Mouse (Mus musculus): Measurements from ENCODE around the gene A630095N17Rik. TPM values are rescaled to one million over a fixed set of nuclear protein-coding genes. Genes with fewer than 3 reads are reported as not detected.

The A630095N17Rik gene
- not detected in 2 replicates for polyA plus RNA-seq (2015; fragmentation: Nextera tagmentation; extraction: Ambion mirVana)

GRCm38 (mm10) chr1:75231664-75232152, at the start of gene A630095N17Rik:
Gene A630095N17Rik (minus strand): TSS chr1:75232102.
- no peak within 1 kb of the TSS for H3K4me3 ChIP-seq
- 76% methylated on average over 5 of the region's 5 CpGs for WGBS
- no peak within 1 kb of the TSS for H3K9ac ChIP-seq (replicated peaks)
- peaks cover 17% of the 10 kb centered on the region for H3K4me1 ChIP-seq
- H3K27me3 ChIP-seq, result 0 out of 2 replicates have a peak, but pooled peaks cover 5% of the 10 kb centered on the region
- no peak within 1 kb of the TSS for H3K27ac ChIP-seq (replicated peaks)
- H3K4me2 ChIP-seq (replicated peaks), result no peak within 1 kb of the TSS
- ATAC-seq (replicated peaks), result no peak
- H3K36me3 ChIP-seq, result no peaks in the 10 kb centered on the region
- H3K9me3 ChIP-seq, result no peaks in the 10 kb centered on the region

DNA sequence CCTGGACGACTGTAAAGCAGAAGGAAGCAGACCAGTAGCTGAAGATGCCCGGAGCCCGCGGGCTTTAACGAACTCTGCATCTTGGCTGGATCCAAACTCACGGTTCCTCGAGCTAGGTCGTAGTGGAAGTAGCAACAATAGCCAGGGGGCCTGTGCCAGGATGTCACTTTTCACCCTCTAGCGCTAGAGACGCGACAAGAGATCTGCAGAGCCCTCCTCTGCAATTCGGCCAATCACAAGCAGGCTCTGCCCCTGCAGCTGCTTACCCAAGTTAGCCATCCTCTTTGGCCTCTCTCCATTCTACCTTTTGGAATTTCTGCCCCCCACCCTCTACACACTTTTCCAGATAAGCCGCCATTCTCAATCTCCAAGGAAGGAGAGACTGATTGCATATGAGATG, 46.3 kb upstream of the A630095N17Rik start, which contains the start of gene Resp18:
TSS of gene Resp18 (minus strand) at position 188 of the 400 bp plus-strand sequence.
- no peak for ATAC-seq (replicated peaks)
- H3K4me2 ChIP-seq (replicated peaks), result peak within 1 kb of the TSS; percentile 39
- peaks cover 7% of the 10 kb centered on the region; the same call in 1 of the 2 replicates for H3K4me1 ChIP-seq
- peak within 1 kb of the TSS; percentile 34 for H3K4me3 ChIP-seq
- H3K27ac ChIP-seq (replicated peaks), result no peak within 1 kb of the TSS
- H3K27me3 ChIP-seq, result peaks cover 32% of the 10 kb centered on the region; the same call in 1 of the 2 replicates
- peak within 1 kb of the TSS; percentile 30 for H3K9ac ChIP-seq (replicated peaks)
- under 1% methylated on average over 13 of the region's 13 CpGs for WGBS
- H3K9me3 ChIP-seq, result no peaks in the 10 kb centered on the region
- no peaks in the 10 kb centered on the region for H3K36me3 ChIP-seq

DNA sequence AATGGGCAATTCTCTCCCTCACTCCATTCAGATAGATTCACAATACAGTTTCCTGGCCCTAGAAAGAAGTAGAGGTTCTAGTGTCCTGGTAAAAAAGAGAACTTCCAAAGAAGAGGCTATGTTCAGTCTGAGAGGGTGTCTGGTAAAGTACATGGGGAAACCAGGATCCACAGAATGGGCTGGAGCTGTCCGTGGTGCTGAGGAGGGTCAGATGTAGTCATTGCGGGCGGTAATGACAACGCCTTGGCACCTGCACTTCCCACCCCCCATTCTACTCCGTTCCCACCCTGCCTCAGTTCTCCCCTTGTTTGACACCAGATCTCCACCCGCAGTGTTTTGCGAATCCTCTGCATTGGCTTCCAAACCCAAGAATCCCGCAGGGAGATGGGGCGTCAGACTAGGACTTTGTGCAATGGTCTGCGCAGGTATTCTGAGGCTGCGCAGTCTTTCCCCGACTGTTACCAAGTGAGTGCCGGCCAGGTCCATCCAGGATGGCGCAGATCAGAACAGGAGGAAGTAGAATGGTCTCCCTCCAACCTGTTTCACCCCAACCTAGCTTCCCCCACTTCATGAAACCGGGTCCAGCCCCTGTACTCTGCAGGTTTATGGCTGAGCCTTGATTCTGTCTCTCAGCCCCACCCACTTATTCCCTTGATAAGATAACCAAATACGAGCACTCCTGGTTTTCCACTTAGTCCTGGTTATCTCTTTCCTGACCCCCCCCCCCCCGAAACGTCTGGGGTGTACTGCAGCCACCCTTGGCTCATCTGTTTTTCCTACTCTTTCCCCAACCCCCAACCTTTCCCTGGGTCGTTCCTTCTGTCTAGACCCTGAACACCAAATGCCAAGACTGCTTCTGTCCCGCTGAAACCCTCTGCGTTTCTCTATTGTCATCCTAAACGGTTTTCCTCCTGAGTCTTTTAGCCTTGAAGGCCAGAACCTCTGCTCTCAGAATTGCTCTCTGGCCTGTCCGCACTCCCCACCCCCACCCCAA, 45.6 kb upstream of the A630095N17Rik start:
- H3K9ac ChIP-seq (replicated peaks), result peak overlapping the region; percentile 30
- H3K36me3 ChIP-seq, result no peaks in the 10 kb centered on the region
- peak overlapping the region; percentile 39 for H3K4me2 ChIP-seq (replicated peaks)
- H3K4me3 ChIP-seq, result peak overlapping the region; percentile 34
- H3K9me3 ChIP-seq, result no peaks in the 10 kb centered on the region
- WGBS, result 2% methylated on average over 23 of the region's 23 CpGs
- H3K4me1 ChIP-seq, result peaks cover 7% of the 10 kb centered on the region; the same call in 1 of the 2 replicates
- peaks cover 32% of the 10 kb centered on the region; the same call in 1 of the 2 replicates for H3K27me3 ChIP-seq
- no peak overlapping the region for H3K27ac ChIP-seq (replicated peaks)
- 0 out of 2 replicates have a peak, but pooled peaks have one; percentile 64 for ATAC-seq (replicated peaks)

GRCm38 (mm10) chr1:75264091-75264880, 32.4 kb upstream of the A630095N17Rik start, which contains the start of gene Ptprn:
Gene Ptprn (minus strand): TSS chr1:75264502.
- Histone ChIP-seq H3K9me3 (no peaks in the 10 kb centered on the region), H3K4me1 (peaks cover 10% of the 10 kb centered on the region), H3K4me2 (replicated peaks) (peak within 1 kb of the TSS; percentile 72), H3K9ac (replicated peaks) (peak within 1 kb of the TSS; percentile 43), H3K27ac (replicated peaks) (no peak within 1 kb of the TSS), H3K36me3 (no peaks in the 10 kb centered on the region), H3K4me3 (peak within 1 kb of the TSS; percentile 50), H3K27me3 (peaks cover 42% of the 10 kb centered on the region)
- WGBS, result 13% methylated on average over 28 of the region's 32 CpGs
- peak; percentile 63 for ATAC-seq (replicated peaks)

DNA sequence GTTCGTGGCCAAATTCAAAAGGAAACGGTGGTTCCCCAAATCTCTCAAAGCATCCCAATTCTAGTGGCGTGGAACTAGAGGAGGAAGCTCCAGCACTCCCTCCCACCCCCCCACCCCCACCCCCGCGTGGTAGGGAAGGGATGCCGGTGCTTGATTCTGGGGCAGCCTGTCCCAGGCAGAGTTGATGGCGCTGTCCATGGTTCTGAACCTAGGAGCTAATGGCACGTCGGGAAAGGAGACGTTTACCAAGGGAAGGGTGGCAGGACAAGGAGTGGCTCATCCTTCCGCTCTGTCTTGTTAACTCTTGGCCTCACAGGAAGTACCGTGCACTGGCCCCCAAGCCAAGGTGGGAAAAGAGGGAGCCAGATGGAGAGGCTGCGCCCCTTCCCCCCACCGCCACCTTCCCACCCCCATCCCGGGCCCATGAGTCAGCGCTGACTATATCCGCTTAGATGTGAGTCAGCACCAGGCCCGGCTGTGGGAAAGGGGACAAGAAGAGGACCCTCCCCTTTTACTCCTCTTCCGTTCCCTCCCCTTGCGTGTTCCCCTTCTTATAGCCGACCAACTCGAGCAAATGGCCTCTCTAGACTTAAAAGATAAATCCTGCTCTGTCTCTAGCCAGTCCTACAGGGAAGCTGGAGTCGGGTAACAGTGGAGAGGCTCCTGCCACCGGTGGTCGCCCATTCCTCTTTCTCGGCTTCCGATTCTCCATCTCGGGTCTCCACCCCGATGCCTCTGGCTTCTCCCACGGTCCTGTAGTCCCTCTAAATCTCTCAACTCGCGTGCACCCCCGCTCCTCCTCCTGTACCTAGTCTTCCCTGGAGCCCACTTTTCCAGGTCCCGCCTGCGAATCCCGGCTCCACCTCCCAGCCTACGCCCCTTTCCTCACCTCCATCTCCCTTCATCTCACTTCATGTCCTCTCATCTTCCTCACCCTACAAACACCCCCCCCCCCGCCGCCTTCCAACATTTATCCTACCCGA, 31.4 kb upstream of the A630095N17Rik start:
- peaks cover 44% of the 10 kb centered on the region for H3K27me3 ChIP-seq
- H3K9ac ChIP-seq (replicated peaks), result peak overlapping the region; percentile 43
- H3K4me3 ChIP-seq, result peak overlapping the region; percentile 50
- 2% methylated on average over 40 of the region's 40 CpGs for WGBS
- no peak overlapping the region for H3K27ac ChIP-seq (replicated peaks)
- H3K4me2 ChIP-seq (replicated peaks), result peak overlapping the region; percentile 72
- no peaks in the 10 kb centered on the region for H3K9me3 ChIP-seq
- peak; percentile 54 for ATAC-seq (replicated peaks)
- no peaks in the 10 kb centered on the region for H3K36me3 ChIP-seq
- peaks cover 10% of the 10 kb centered on the region for H3K4me1 ChIP-seq

DNA sequence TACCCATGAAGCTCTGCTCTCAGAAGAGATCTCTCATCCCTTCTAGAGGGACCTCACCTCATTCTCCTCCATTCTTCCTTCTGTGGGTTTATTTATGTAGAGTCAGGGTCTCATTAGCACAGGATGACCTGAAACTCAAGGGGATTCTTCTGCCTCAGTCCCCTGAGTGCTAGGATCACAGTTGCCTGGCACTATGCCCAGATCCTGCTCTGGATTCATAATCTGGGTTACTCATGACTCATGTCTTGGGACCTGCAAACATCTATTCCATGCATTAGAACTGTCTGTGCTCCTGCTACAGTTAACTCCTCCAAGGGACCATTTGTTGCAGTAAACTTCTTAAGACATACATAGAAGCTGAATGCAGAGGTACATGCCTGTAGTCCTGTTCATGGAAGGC, 29.4 kb upstream of the A630095N17Rik start:
- Histone ChIP-seq H3K27me3 (peaks cover 46% of the 10 kb centered on the region), H3K9ac (replicated peaks) (no peak overlapping the region), H3K36me3 (no peaks in the 10 kb centered on the region), H3K4me2 (replicated peaks) (no peak overlapping the region), H3K4me1 (peaks cover 10% of the 10 kb centered on the region), H3K27ac (replicated peaks) (no peak overlapping the region), H3K9me3 (no peaks in the 10 kb centered on the region), H3K4me3 (no peak overlapping the region)
- ATAC-seq (replicated peaks), result no peak

- Histone ChIP-seq H3K27ac (replicated peaks) (no peak overlapping the region), H3K9me3 (no peaks in the 10 kb centered on the region), H3K9ac (replicated peaks) (no peak overlapping the region), H3K4me3 (no peak overlapping the region), H3K36me3 (no peaks in the 10 kb centered on the region), H3K4me1 (peaks cover 18% of the 10 kb centered on the region), H3K27me3 (0 out of 2 replicates have a peak, but pooled peaks cover 4% of the 10 kb centered on the region), H3K4me2 (replicated peaks) (no peak overlapping the region)
- no peak for ATAC-seq (replicated peaks)
- 73% methylated on average over 10 of the region's 10 CpGs for WGBS
These were observed 23.7 kb upstream of the A630095N17Rik start for GRCm38 (mm10) chr1:75255516-75256046.

DNA sequence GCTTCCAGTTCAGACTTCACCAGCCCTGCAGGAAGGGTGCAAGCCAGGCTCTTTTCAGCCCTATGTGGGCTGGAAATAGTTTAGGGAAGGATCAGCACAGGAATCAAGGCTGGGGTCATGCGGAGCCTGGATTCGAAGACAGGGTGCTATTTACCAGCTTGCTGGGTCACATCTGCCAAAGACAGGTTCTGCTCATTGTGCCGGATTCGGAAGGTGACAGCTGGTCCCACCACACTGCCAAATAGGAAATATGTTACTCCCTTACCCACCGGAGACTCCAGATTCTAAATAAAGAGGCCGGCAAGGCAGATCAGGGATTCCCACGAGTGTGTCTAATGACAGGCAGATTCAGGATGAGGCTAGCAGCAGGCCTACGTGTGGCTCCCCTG, 22.7 kb upstream of the A630095N17Rik start:
- Histone ChIP-seq H3K36me3 (no peaks in the 10 kb centered on the region), H3K27ac (replicated peaks) (peak overlapping the region; percentile 32; the same call in 1 of the 2 replicates), H3K9ac (replicated peaks) (no peak overlapping the region), H3K9me3 (no peaks in the 10 kb centered on the region), H3K27me3 (0 out of 2 replicates have a peak, but pooled peaks cover 4% of the 10 kb centered on the region), H3K4me2 (replicated peaks) (no peak overlapping the region), H3K4me1 (peaks cover 23% of the 10 kb centered on the region), H3K4me3 (no peak overlapping the region)
- 48% methylated on average over 8 of the region's 8 CpGs for WGBS
- ATAC-seq (replicated peaks), result 0 out of 2 replicates have a peak, but pooled peaks have one; percentile 2

DNA sequence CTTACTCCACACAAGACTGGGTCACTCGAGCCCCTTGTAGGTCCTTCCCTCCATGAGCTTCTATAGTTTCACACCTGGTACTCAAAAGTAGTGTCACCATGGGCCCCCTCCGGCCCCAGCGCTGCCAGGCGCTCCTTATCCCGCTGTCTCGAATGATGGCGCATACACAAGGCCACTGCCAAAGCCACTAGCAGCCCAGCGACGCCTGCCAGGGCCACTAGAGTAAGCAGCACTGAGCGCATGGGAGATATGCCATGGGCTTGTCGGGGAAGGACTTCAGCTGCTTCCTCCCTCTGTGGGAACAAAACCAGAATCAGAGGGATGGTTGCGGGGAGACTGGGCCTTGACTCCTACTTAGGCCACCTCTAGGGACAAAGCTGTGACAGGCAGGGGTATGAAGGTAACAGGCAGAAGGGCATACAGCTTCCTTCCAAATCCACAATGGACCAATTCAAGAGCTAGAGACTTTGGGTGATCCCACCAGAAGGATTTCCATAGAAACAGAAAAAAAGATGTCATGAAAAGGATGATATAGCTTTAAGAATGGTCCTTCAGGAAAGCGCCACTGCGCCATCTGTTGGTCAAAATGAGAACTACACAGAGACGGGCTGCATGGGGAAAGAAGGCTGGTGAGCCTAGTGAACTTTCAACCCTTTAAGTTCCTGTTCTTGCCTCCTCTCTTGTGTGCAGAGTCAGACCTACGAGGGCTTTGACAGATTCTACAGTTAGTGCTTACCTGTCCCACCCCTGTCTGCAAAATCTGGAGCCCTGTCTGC, 22.1 kb upstream of the A630095N17Rik start:
- peak; percentile 27; the same call in 1 of the 2 replicates for ATAC-seq (replicated peaks)
- H3K27me3 ChIP-seq, result 0 out of 2 replicates have a peak, but pooled peaks cover 4% of the 10 kb centered on the region
- no peak overlapping the region for H3K4me2 ChIP-seq (replicated peaks)
- H3K9ac ChIP-seq (replicated peaks), result no peak overlapping the region
- H3K4me1 ChIP-seq, result peaks cover 23% of the 10 kb centered on the region
- no peaks in the 10 kb centered on the region for H3K9me3 ChIP-seq
- 64% methylated on average over 16 of the region's 16 CpGs for WGBS
- H3K36me3 ChIP-seq, result no peaks in the 10 kb centered on the region
- H3K27ac ChIP-seq (replicated peaks), result peak overlapping the region; percentile 32; the same call in 1 of the 2 replicates
- no peak overlapping the region for H3K4me3 ChIP-seq

DNA sequence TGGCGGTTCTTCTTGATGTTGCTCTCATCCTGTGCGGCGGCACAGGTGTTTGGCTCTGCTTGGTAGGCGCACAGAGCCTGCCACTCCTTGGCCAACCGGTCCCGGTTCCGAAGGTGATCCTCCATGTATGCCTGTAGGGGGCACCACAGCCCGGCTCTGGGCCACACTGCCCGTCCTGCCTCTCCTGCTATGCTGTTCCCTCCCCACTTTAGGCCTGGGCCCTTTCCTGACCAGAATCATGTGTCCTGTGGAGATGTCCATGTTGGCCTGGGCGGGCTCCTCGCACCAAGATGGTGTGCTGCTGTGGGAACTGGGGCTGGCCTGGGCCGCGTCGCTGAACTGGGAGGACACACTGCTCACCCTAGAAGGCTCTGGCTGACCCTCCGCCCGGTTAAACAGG, 21.1 kb upstream of the A630095N17Rik start:
- H3K4me2 ChIP-seq (replicated peaks), result no peak overlapping the region
- H3K9me3 ChIP-seq, result no peaks in the 10 kb centered on the region
- no peak overlapping the region for H3K9ac ChIP-seq (replicated peaks)
- H3K4me3 ChIP-seq, result no peak overlapping the region
- 72% methylated on average over 16 of the region's 16 CpGs for WGBS
- no peaks in the 10 kb centered on the region for H3K36me3 ChIP-seq
- no peak overlapping the region for H3K27ac ChIP-seq (replicated peaks)
- 0 out of 2 replicates have a peak, but pooled peaks cover under 1% of the 10 kb centered on the region for H3K27me3 ChIP-seq
- H3K4me1 ChIP-seq, result peaks cover 29% of the 10 kb centered on the region
- no peak for ATAC-seq (replicated peaks)
